Mouse (Mus musculus): ENCODE measurements at regions not wholly inside any gene's neighbourhood (a gene's known extent, or its start where the extent isn't known, plus 50 kb on each side); places are given as distances from the start of the nearest gene placed in this dataset.

GRCm38 (mm10) chr1:143916587-143916986 lies 87.4 kb downstream of the Rgs2 start:
- peak overlapping the region; percentile 35; the same call in 1 of the 2 replicates for H3K27ac ChIP-seq (ENCODE audit: insufficient read depth, low read depth)
- in situ Hi-C loops (cut with MboI; ENCODE audit: low pct_ligation_motif_present, low pct_unique_long_range_greater_than_20kb, low sequenced_read_pairs), result no loop called here
- dilution Hi-C loops (cut with MboI; ENCODE audit: extremely low pct_ligation_motif_present, extremely low pct_unique_long_range_greater_than_20kb, low sequenced_read_pairs), result no loop called here
- H3K4me1 ChIP-seq (ENCODE audit: control insufficient read depth in 1 of 2, insufficient read depth in 2 of 2), result peaks cover 7 to 37% of the 10 kb centered on the region in 2 experiments; a peak in 3 of 4 replicates
- peak overlapping the region; percentile 30 for H3K4me2 ChIP-seq (ENCODE audit: insufficient read depth, low read depth, poor library complexity, severe bottlenecking)
- H3K27me3 ChIP-seq (replicated peaks), result no peaks in the 10 kb centered on the region
- H3K79me2 ChIP-seq (replicated peaks; ENCODE audit: control insufficient read depth, extremely low read depth, insufficient read depth, poor library complexity, severe bottlenecking), result no peaks in the 10 kb centered on the region
- no peaks in the 10 kb centered on the region for H3K9me3 ChIP-seq (replicated peaks; ENCODE audit: low read length)
- H3K4me3 ChIP-seq (replicated peaks in 1 of 3; ENCODE audit: low read depth in 2 of 3, low read length in 2 of 3, poor library complexity in 1 of 3), result no peak overlapping the region
- peak; percentile 72 for DNase-seq (ENCODE audit: extremely low read depth)
- H3K36me3 ChIP-seq (replicated peaks in 1 of 2; ENCODE audit: control insufficient read depth in 1 of 2, insufficient read depth in 1 of 2, low read length in 1 of 2), result no peaks in the 10 kb centered on the region
- H3K9ac ChIP-seq (ENCODE audit: insufficient read depth, low read depth), result 0 out of 2 replicates have a peak overlapping the region, but pooled peaks have one; percentile 2
- TF ChIP-seq POLR2AphosphoS2 (IDR thresholded peaks at IDR 0.05; ENCODE audit: low read depth, low read length) (no peak), POLR2A (IDR thresholded peaks at IDR 0.05; ENCODE audit: low read depth, low read length) (peak; percentile 51)

- no peaks in the 10 kb centered on the region for H3K79me2 ChIP-seq (replicated peaks; ENCODE audit: control insufficient read depth, extremely low read depth, insufficient read depth, poor library complexity, severe bottlenecking)
- in situ Hi-C loops (cut with MboI; ENCODE audit: low pct_ligation_motif_present, low pct_unique_long_range_greater_than_20kb, low sequenced_read_pairs) (no loop called here), dilution Hi-C loops (cut with MboI; ENCODE audit: extremely low pct_ligation_motif_present, extremely low pct_unique_long_range_greater_than_20kb, low sequenced_read_pairs) (no loop called here)
- H3K9ac ChIP-seq (ENCODE audit: insufficient read depth, low read depth), result no peak overlapping the region
- no peak overlapping the region for H3K4me3 ChIP-seq (replicated peaks in 1 of 3; ENCODE audit: low read depth in 2 of 3, low read length in 2 of 3, poor library complexity in 1 of 3)
- no peaks in the 10 kb centered on the region for H3K9me3 ChIP-seq (replicated peaks; ENCODE audit: low read length)
- no peak for DNase-seq (ENCODE audit: extremely low read depth)
- no peaks in the 10 kb centered on the region for H3K27me3 ChIP-seq (replicated peaks)
- TF ChIP-seq KAT2A (IDR thresholded peaks at IDR 0.05; ENCODE audit: insufficient replicate concordance, low read length) (no peak), JUN (IDR thresholded peaks at IDR 0.05; ENCODE audit: insufficient read depth, low read depth, low read length) (no peak), USF2 (conservative IDR thresholded peaks at IDR 0.05; ENCODE audit: low read depth, low read length) (no peak), MAFK (IDR thresholded peaks at IDR 0.05; ENCODE audit: insufficient replicate concordance, low read length) (no peak), JUND (conservative IDR thresholded peaks at IDR 0.05; ENCODE audit: low read depth, low read length) (no peak), ZNF384 (IDR thresholded peaks at IDR 0.05; ENCODE audit: low read depth, low read length) (no peak), CHD2 (IDR thresholded peaks at IDR 0.05; ENCODE audit: low read length) (no peak), BHLHE40 (IDR thresholded peaks at IDR 0.05; ENCODE audit: low read depth, low read length) (no peak), POLR2AphosphoS2 (IDR thresholded peaks at IDR 0.05; ENCODE audit: low read depth, low read length) (no peak), HCFC1 (IDR thresholded peaks at IDR 0.05; ENCODE audit: low read depth, low read length) (no peak), MEF2A (IDR thresholded peaks at IDR 0.05; ENCODE audit: borderline replicate concordance, low read depth, low read length) (no peak), ETS1 (conservative IDR thresholded peaks at IDR 0.05; ENCODE audit: low read depth, low read length) (no peak), ZC3H11A (IDR thresholded peaks at IDR 0.05; ENCODE audit: low read depth, low read length) (no peak), ZMIZ1 (IDR thresholded peaks at IDR 0.05; ENCODE audit: low read depth, low read length) (no peak), SIN3A (IDR thresholded peaks at IDR 0.05; ENCODE audit: low read length) (no peak), GABPA (IDR thresholded peaks at IDR 0.05; ENCODE audit: insufficient replicate concordance, low read depth, low read length) (no peak), NELFE (IDR thresholded peaks at IDR 0.05; ENCODE audit: low read depth, low read length) (no peak), MAX (IDR thresholded peaks at IDR 0.05; ENCODE audit: low read length) (no peak), TCF12 (IDR thresholded peaks at IDR 0.05; ENCODE audit: low read depth, low read length) (no peak)
- peaks cover 4 to 23% of the 10 kb centered on the region in 2 experiments; a peak in 2 of 4 replicates for H3K4me1 ChIP-seq (ENCODE audit: control insufficient read depth in 1 of 2, insufficient read depth in 2 of 2)
- H3K27ac ChIP-seq (ENCODE audit: insufficient read depth, low read depth), result no peak overlapping the region
- H3K4me2 ChIP-seq (ENCODE audit: insufficient read depth, low read depth, poor library complexity, severe bottlenecking), result no peak overlapping the region
- H3K36me3 ChIP-seq (replicated peaks in 1 of 2; ENCODE audit: control insufficient read depth in 1 of 2, insufficient read depth in 1 of 2, low read length in 1 of 2), result no peaks in the 10 kb centered on the region
These were observed 91.4 kb downstream of the Rgs2 start for GRCm38 (mm10) chr1:143912586-143912985.

Data from CH12.LX (cell line).